Mouse (Mus musculus) ES-E14 (cell line): ENCODE results near the gene Vsx1.

Experiments
- HCFC1 ChIP-seq: IDR thresholded peaks from 2 replicates; pipeline ENCODE4 v1.6.1; 2012; ENCODE audit warnings: low read length, inconsistent platforms, borderline replicate concordance; ENCODE audit not compliant: insufficient read depth
- ZC3H11A ChIP-seq: IDR thresholded peaks from 2 replicates; pipeline ENCODE4 v1.6.1; 2012; ENCODE audit warnings: low read depth, mild to moderate bottlenecking, inconsistent platforms, low read length, borderline replicate concordance
- ZNF384 ChIP-seq: IDR thresholded peaks from 2 replicates; pipeline ENCODE4 v1.6.1; 2012; ENCODE audit warnings: low read depth, low read length, inconsistent platforms

DNA sequence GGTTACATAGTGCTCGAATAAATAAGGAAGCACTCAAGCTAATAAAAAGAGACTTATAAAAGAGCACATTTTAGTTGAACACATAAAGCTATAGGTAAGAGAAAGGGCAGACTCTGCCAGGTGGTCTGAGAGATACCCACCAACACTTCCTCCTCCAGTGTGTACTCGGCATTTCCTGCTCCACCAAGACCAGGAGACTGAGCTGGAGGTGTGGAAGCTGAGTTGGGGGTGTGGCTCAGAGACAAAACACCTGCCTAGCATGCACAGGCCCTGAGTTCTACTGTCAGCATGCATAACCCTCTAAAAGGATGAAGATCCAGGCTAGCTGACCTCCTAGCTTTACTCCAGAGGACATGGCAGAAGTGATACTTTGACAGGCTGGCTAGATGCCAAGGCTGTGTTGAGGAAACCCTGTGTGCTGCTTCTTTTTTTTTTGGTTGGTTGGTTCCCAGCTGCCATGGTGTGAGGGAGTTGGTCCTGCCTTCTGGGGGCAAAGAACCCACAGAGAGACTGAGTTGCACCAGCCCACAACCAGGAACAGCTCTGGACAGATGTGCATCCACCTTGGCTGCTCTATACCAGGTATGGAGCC lies 19.6 kb downstream of the Vsx1 start:
- TF ChIP-seq ZNF384, result no peak
- TF ChIP-seq ZC3H11A, result no peak
- no peak for TF ChIP-seq HCFC1
